Mouse (Mus musculus) adrenal gland, adult 2 months (tissue): Measurements from ENCODE around the gene Cmip. TPM values are rescaled to one million over a fixed set of nuclear protein-coding genes. Genes with fewer than 3 reads are reported as not detected.

ENCODE experiments used
- DNase-seq: peaks from one replicate; pipeline ENCODE4 v3.0.0; 2021
- microRNA-seq, 2 experiments: library from miRNA; unstranded; fragments of <30 nt; microRNA quantifications; one replicate each; pipeline ENCODE4 v1.2.0; 2021
- polyA plus RNA-seq: library from polyadenylated mRNA; depleted of rRNA; stranded (reverse); fragments of >200 nt; gene quantifications from 2 replicates; pipeline ENCODE4 v1.2.3, GENCODE M21; 2012; rRNA removed
- total RNA-seq, 2 experiments: library from RNA; stranded (reverse); gene quantifications; 2 replicates each; pipeline ENCODE4 v1.2.3; 2021

Gene Cmip
- total and polyA plus RNA-seq, 3 experiments, result 99.3 to 171 (median 133) TPM

DNA sequence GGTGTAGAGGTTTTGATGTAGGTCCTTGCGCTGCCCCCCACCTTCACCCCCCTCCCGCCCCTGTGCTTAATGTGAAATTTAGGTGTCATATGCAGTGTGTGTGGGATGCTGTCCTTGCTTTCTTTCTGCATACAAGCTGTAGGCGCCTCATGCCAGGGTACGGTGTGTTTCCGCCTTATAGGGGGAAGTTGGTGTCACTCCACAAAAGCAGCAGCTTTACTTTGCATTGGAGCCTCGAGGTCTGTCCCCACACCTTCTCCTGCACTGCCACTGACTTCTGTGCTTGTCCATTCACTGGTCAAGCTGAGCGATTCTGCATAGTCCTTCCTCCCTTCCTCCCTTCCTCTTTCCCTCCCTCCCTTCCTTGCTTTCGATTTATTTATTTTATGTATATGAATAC, 250.8 kb downstream of the Cmip start:
- no peak for DNase-seq

Small RNAs within 50 kb of the gene (microRNA-seq; reads per million reads assigned to microRNA genes)
- 0 to 0.44 reads per million in 2 experiments for gene Mir7077
- gene Mir7078, result 0 reads per million in 2 experiments

Other genes starting within 250 kb of the Cmip start
- gene Pkd1l2, start 174.6 kb upstream of the Cmip start, total RNA-seq, result 1 to 10 TPM in 1 of 2 experiments, under 1 TPM in 1; 0.93 to 2.3 TPM
- 1.1 and 1.2 TPM in 2 replicates for gene Pkd1l2, start 174.6 kb upstream of the Cmip start, polyA plus RNA-seq
- under 1 TPM; 0.38 to 0.55 TPM for gene Bco1, start 161.2 kb upstream of the Cmip start, total RNA-seq
- not detected in 2 replicates for gene Bco1, start 161.2 kb upstream of the Cmip start, polyA plus RNA-seq
- gene Gan, start 98.9 kb upstream of the Cmip start, total RNA-seq, result 10 to 100 TPM in 1 of 2 experiments, 1 to 10 TPM in 1; 8.5 to 13.1 TPM
- 3.4 and 4.0 TPM in 2 replicates for gene Gan, start 98.9 kb upstream of the Cmip start, polyA plus RNA-seq
- gene Plcg2, start 241.2 kb downstream of the Cmip start, total RNA-seq, result 1 to 10 TPM; 6.1 to 7.0 TPM
- 3.1 and 4.3 TPM in 2 replicates for gene Plcg2, start 241.2 kb downstream of the Cmip start, polyA plus RNA-seq